ENCODE assay signal across 22 mouse cellular contexts in the genomic region with DNA sequence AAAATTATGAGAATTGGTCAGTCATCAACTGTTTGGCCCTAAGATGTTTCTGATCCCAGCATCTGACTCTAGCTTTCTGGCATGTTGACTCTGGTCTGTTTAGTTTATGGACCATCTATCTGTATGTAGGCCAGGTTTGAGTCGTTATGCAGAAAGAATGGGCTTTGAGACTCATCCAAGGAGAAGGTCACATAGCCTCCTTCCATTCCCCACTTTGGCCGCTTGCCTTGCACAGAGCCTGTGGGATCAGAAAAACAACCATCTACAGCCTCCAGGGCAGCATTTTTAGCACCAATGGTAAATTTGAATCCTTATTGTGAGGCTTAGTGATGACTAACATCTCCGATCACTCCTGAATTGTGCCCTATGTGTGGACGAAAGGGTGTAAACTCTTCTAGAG.
A peak's percentile ranks its signal among the peaks of the same experiment; 100 is the strongest.
DNase-seq lines count a peak whose midpoint lies in the region.
"Had no signal": no experiment of that assay in that cellular context is flagged by ENCODE, and none has a peak within 500 bp of the region (broad histone marks: within the 10 kb centered on the region; RNA-seq: fewer than 3 reads in every experiment).

No protein-coding gene starts in this region.

- intact Hi-C loops in heart, postnatal 10 days (cut with DNase I), result no loop called here

- DNase-seq in heart, postnatal 10 days, result peak; percentile 35 to 40
- DNase-seq in heart, adult 11 months, result no peak
- DNase-seq in lung, postnatal 10 days, result peak; percentile 56
- no peak for DNase-seq in lung, adult 18-20 months
- peak; percentile 43 for DNase-seq in urinary bladder, postnatal 14 days (ENCODE audit: low spot score)
- DNase-seq in urinary bladder, postnatal 10 days (ENCODE audit: low spot score), result no peak
- DNase-seq in ovary, postnatal 36 days (ENCODE audit: low spot score), result peak; percentile 22
- no peak for DNase-seq in thymus, postnatal 25 days
- DNase-seq: adrenal gland, adult 2 months; adrenal gland, postnatal 36 days; B cell, adult 2 months; cerebellum, adult 18-20 months; cerebellum, postnatal 36 days; embryo, embryonic 11 days; kidney, adult 8-10 months; kidney, postnatal 25 days; layer of hippocampus, postnatal 36 days; left cerebral cortex, postnatal 4 days; liver, postnatal 0 days; midbrain, embryonic 14.5 days; thymus, adult 2 months; thymus, postnatal 4 days had no signal

Comparison
In these comparisons a context has a peak if more than half of its experiments do, and no peak if none do; other contexts are left out.
1. DNase-seq: peak in heart, postnatal 10 days (2 of 2), lung, postnatal 10 days (single experiment), urinary bladder, postnatal 14 days (single experiment) and ovary, postnatal 36 days (single experiment); none in heart, adult 11 months (single experiment), lung, adult 18-20 months (0 of 2), urinary bladder, postnatal 10 days (single experiment) and thymus, postnatal 25 days (single experiment).